Mouse (Mus musculus) midbrain, embryonic 12.5 days (tissue): ENCODE measurements around the gene Lrrc49. TPM values are rescaled to one million over a fixed set of nuclear protein-coding genes. Genes with fewer than 3 reads are reported as not detected.

Experiments
- ATAC-seq: fragments of 200-750 bp; cut with Nextera tagmentation; 2 replicates; pipeline ENCODE4 v1.8.0; 2017; ENCODE audit warnings: low read depth, moderate TSS enrichment, moderate library complexity; ENCODE audit not compliant: low FRiP score
- H3K27ac ChIP-seq: fragments of 300-500 bp; sonication (generic); replicated peaks from 2 replicates; pipeline ENCODE4 v1.5.1; 2016; ENCODE audit warnings: mild to moderate bottlenecking
- H3K27me3 ChIP-seq: fragments of 300-500 bp; sonication (generic); 2 replicates; pipeline ENCODE4 v1.6.1; 2016; ENCODE audit warnings: mild to moderate bottlenecking
- H3K36me3 ChIP-seq: fragments of 300-500 bp; sonication (generic); 2 replicates; pipeline ENCODE4 v1.6.1; 2016
- H3K4me1 ChIP-seq: fragments of 300-500 bp; sonication (generic); 2 replicates; pipeline ENCODE4 v1.6.1; 2016
- H3K4me2 ChIP-seq: fragments of 300-500 bp; sonication (generic); replicated peaks from 2 replicates; pipeline ENCODE4 v1.6.1; 2016; ENCODE audit warnings: mild to moderate bottlenecking, moderate library complexity
- H3K4me3 ChIP-seq: fragments of 300-500 bp; sonication (generic); 2 replicates; pipeline ENCODE4 v1.5.1; 2016; ENCODE audit warnings: mild to moderate bottlenecking
- H3K9ac ChIP-seq: fragments of 300-500 bp; sonication (generic); replicated peaks from 2 replicates; pipeline ENCODE4 v1.6.1; 2016; ENCODE audit warnings: mild to moderate bottlenecking, moderate library complexity
- H3K9me3 ChIP-seq: fragments of 300-500 bp; sonication (generic); 2 replicates; pipeline ENCODE4 v1.6.1; 2016; ENCODE audit warnings: mild to moderate bottlenecking
- WGBS: fragments of 180-500 bp; shearing (Covaris S2); methylation state at CpG from one replicate; pipeline ENCODE4 v1.1.7; 2016; 5-methylcytosine and 5-hydroxymethylcytosine counted together
- polyA plus RNA-seq: library from polyadenylated mRNA; unstranded; fragments of >200 nt; fragmentation: Nextera tagmentation; extraction: Ambion mirVana; gene quantifications from 2 replicates; pipeline ENCODE4 v1.2.1, GENCODE M21; 2016

The Lrrc49 gene
- polyA plus RNA-seq, 1 experiment from 2014 or later = 59.4 TPM

DNA sequence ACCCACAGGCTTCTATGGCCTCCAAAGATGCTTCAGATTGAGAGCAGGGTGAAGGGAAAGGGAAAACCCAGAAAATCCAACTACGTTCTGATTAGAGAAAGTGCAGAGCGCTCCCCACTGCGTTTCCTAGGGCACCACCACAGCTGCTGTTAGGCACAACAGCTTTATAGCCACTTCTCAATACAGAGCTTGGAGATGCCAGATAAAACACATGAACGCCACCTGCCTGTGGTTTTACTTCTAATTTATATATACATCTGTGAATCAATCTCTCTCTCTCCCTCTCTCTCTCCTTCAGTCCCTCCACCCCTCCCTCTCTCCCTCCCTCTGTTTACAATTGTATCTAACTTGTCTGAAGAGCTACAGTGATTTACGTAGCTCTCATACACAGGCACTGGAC lies 95.6 kb downstream of the Lrrc49 start:
- Histone ChIP-seq H3K9me3 (no peaks in the 10 kb centered on the region), H3K27me3 (no peaks in the 10 kb centered on the region), H3K4me2 (no peak overlapping the region), H3K27ac (no peak overlapping the region), H3K36me3 (peaks cover 69% of the 10 kb centered on the region), H3K4me1 (no peaks in the 10 kb centered on the region), H3K9ac (no peak overlapping the region), H3K4me3 (no peak overlapping the region)
- no peak for ATAC-seq
- WGBS = 89% methylated on average over 5 of the region's 5 CpGs

DNA sequence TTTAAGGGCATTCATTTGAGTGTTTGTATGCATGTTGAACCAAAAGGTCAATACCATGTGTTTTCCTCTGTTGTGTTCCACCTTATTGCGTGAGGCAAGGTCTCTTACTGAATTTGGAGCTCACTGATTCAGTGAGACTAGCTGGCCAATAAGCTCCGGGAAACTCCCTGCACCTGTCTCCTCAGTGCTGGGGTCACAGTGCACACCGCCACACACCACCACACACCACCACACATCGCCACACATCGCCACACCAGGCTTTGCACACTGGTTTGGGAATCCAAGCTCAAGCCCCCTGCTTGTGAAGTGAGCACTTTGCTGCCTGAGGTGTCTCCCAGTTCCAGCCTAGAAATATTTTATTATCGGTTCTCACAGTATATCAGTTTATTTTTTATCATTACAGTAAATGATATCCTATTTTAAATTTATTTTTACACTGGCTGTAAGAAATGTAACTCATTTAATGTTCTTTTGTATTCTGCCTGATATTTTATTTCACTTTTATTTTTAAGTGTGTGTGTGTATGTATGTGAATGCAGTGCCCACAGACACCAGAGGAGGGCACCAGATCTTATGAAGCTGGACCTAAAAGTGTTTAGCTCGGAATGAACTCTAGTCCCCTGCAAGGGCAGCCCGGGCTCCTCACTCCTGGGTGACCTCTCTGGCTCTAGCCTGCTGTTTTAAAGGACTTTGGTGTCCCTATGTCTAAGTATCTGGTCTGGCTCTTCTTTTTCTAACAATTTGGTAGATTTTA lies 96.9 kb downstream of the Lrrc49 start:
- Histone ChIP-seq H3K4me2 (no peak overlapping the region), H3K4me3 (no peak overlapping the region), H3K4me1 (no peaks in the 10 kb centered on the region), H3K9ac (no peak overlapping the region), H3K27me3 (no peaks in the 10 kb centered on the region), H3K36me3 (peaks cover 73% of the 10 kb centered on the region), H3K9me3 (no peaks in the 10 kb centered on the region), H3K27ac (no peak overlapping the region)
- 96% methylated on average over 8 of the region's 8 CpGs for WGBS
- ATAC-seq = no peak

- H3K27me3 ChIP-seq = no peaks in the 10 kb centered on the region
- H3K4me2 ChIP-seq = no peak overlapping the region
- 93% methylated on average over 10 of the region's 10 CpGs for WGBS
- peaks cover 85% of the 10 kb centered on the region for H3K36me3 ChIP-seq
- no peak overlapping the region for H3K27ac ChIP-seq
- H3K4me1 ChIP-seq = no peaks in the 10 kb centered on the region
- H3K4me3 ChIP-seq = no peak overlapping the region
- H3K9me3 ChIP-seq = no peaks in the 10 kb centered on the region
- no peak for ATAC-seq
- no peak overlapping the region for H3K9ac ChIP-seq
Observed at GRCm38 (mm10) chr9:60588914-60589313, 99.0 kb downstream of the Lrrc49 start.

- Histone ChIP-seq H3K4me3 (no peak overlapping the region), H3K9ac (no peak overlapping the region), H3K27ac (no peak overlapping the region), H3K27me3 (no peaks in the 10 kb centered on the region), H3K36me3 (peaks cover 65% of the 10 kb centered on the region), H3K9me3 (no peaks in the 10 kb centered on the region), H3K4me2 (no peak overlapping the region), H3K4me1 (no peaks in the 10 kb centered on the region)
- WGBS = 87% methylated on average over 3 of the region's 3 CpGs
- no peak for ATAC-seq
Observed at GRCm38 (mm10) chr9:60586920-60587319, 101.0 kb downstream of the Lrrc49 start.

GRCm38 (mm10) chr9:60585206-60585605 lies 102.8 kb downstream of the Lrrc49 start:
- Histone ChIP-seq H3K9me3 (no peaks in the 10 kb centered on the region), H3K27me3 (no peaks in the 10 kb centered on the region), H3K4me2 (no peak overlapping the region), H3K9ac (no peak overlapping the region), H3K27ac (no peak overlapping the region), H3K36me3 (peaks cover 51% of the 10 kb centered on the region), H3K4me3 (no peak overlapping the region), H3K4me1 (no peaks in the 10 kb centered on the region)
- 91% methylated on average over 5 of the region's 5 CpGs for WGBS
- no peak for ATAC-seq

GRCm38 (mm10) chr9:60582553-60582952 lies 105.4 kb downstream of the Lrrc49 start:
- WGBS = 86% methylated on average over 7 of the region's 7 CpGs
- H3K9ac ChIP-seq = no peak overlapping the region
- ATAC-seq = no peak

GRCm38 (mm10) chr9:60573011-60573410 lies 114.9 kb downstream of the Lrrc49 start:
- no peak overlapping the region for H3K27ac ChIP-seq
- no peak overlapping the region for H3K4me2 ChIP-seq
- no peak overlapping the region for H3K4me3 ChIP-seq
- 91% methylated on average over 7 of the region's 7 CpGs for WGBS
- H3K4me1 ChIP-seq = no peaks in the 10 kb centered on the region; the same call in 1 of the 2 replicates
- H3K9me3 ChIP-seq = peaks cover 3% of the 10 kb centered on the region; the same call in 1 of the 2 replicates
- H3K27me3 ChIP-seq = no peaks in the 10 kb centered on the region
- ATAC-seq = no peak
- H3K36me3 ChIP-seq = no peaks in the 10 kb centered on the region
- no peak overlapping the region for H3K9ac ChIP-seq

More at GRCm38 (mm10) chr9:60582553-60582952, 105.4 kb downstream of the Lrrc49 start:
- Histone ChIP-seq H3K36me3 (peaks cover 29% of the 10 kb centered on the region), H3K27ac (no peak overlapping the region), H3K27me3 (no peaks in the 10 kb centered on the region), H3K4me2 (no peak overlapping the region), H3K4me3 (no peak overlapping the region), H3K4me1 (no peaks in the 10 kb centered on the region), H3K9me3 (no peaks in the 10 kb centered on the region)

DNA sequence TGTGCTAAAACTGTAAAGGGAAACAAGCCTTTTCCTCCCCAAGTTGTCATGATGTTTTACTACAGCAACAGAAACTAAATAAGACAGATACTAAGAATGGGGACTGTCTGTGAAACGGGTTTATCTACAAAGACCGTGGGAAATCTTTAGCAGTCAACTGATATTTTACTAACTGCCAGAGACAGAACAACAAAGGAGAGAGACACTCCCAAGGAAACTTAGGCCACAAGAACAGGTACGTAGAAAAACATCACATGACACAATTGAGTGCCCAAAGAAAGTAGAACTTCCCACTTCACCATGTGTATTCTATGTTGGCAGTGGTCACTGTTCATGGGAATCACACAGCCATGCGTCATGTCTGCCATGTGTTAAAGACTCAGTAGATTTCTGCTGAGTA lies 116.2 kb downstream of the Lrrc49 start:
- no peak overlapping the region for H3K4me3 ChIP-seq
- H3K9me3 ChIP-seq = peaks cover 3% of the 10 kb centered on the region; the same call in 1 of the 2 replicates
- no peak overlapping the region for H3K4me2 ChIP-seq
- H3K9ac ChIP-seq = no peak overlapping the region
- no peaks in the 10 kb centered on the region for H3K27me3 ChIP-seq
- WGBS = 97% methylated on average over 4 of the region's 4 CpGs
- H3K27ac ChIP-seq = 0 out of 2 replicates have a peak overlapping the region, but pooled peaks have one; percentile 11
- H3K4me1 ChIP-seq = no peaks in the 10 kb centered on the region; the same call in 1 of the 2 replicates
- no peaks in the 10 kb centered on the region for H3K36me3 ChIP-seq
- ATAC-seq = no peak

DNA sequence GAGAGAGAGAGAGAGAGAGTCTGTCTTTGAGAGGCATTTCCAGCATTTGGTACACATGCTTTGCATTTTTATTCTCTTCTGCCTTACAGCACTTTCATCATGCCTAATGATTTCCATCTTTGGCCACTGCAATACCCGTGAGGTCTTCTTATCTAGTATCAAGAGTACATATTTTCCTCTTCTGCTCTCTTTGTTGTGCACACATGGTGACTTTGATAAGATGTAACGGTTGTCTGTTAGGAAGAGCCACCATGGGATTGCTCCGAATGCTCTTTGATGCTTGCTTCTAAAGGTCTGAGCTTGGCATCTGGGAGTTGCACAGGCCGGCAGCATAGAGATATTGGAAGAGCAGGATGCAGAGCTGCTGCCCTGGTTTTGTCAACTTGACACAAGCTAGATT lies 116.9 kb downstream of the Lrrc49 start:
- Histone ChIP-seq H3K4me3 (no peak overlapping the region), H3K36me3 (no peaks in the 10 kb centered on the region), H3K4me2 (no peak overlapping the region), H3K27me3 (no peaks in the 10 kb centered on the region), H3K9ac (no peak overlapping the region), H3K9me3 (peaks cover 3% of the 10 kb centered on the region; the same call in 1 of the 2 replicates), H3K27ac (0 out of 2 replicates have a peak overlapping the region, but pooled peaks have one; percentile 11), H3K4me1 (no peaks in the 10 kb centered on the region; the same call in 1 of the 2 replicates)
- WGBS = 78% methylated on average over 4 of the region's 4 CpGs
- no peak for ATAC-seq

GRCm38 (mm10) chr9:60569366-60569765 lies 118.6 kb downstream of the Lrrc49 start:
- no peak overlapping the region for H3K4me3 ChIP-seq
- H3K36me3 ChIP-seq = no peaks in the 10 kb centered on the region
- 71% methylated on average over 2 of the region's 2 CpGs for WGBS
- H3K4me1 ChIP-seq = no peaks in the 10 kb centered on the region; the same call in 1 of the 2 replicates
- H3K9me3 ChIP-seq = peaks cover 3% of the 10 kb centered on the region; the same call in 1 of the 2 replicates
- no peaks in the 10 kb centered on the region for H3K27me3 ChIP-seq
- H3K27ac ChIP-seq = no peak overlapping the region
- ATAC-seq = no peak
- no peak overlapping the region for H3K9ac ChIP-seq
- no peak overlapping the region for H3K4me2 ChIP-seq

- H3K27me3 ChIP-seq = no peaks in the 10 kb centered on the region
- H3K9me3 ChIP-seq = no peaks in the 10 kb centered on the region
- H3K27ac ChIP-seq = no peak overlapping the region
- H3K4me2 ChIP-seq = no peak overlapping the region
- H3K4me3 ChIP-seq = no peak overlapping the region
- WGBS = 92% methylated on average over 7 of the region's 7 CpGs
- no peak overlapping the region for H3K9ac ChIP-seq
- no peaks in the 10 kb centered on the region for H3K36me3 ChIP-seq
- peaks cover 4% of the 10 kb centered on the region; the same call in 1 of the 2 replicates for H3K4me1 ChIP-seq
- ATAC-seq = no peak
Observed at GRCm38 (mm10) chr9:60563809-60564208, 124.1 kb downstream of the Lrrc49 start.

- no peak overlapping the region for H3K4me2 ChIP-seq
- no peaks in the 10 kb centered on the region for H3K9me3 ChIP-seq
- peaks cover 4% of the 10 kb centered on the region; the same call in 1 of the 2 replicates for H3K4me1 ChIP-seq
- no peak overlapping the region for H3K9ac ChIP-seq
- no peaks in the 10 kb centered on the region for H3K27me3 ChIP-seq
- no peaks in the 10 kb centered on the region for H3K36me3 ChIP-seq
- WGBS = 73% methylated on average over 20 of the region's 20 CpGs
- H3K4me3 ChIP-seq = no peak overlapping the region
- ATAC-seq = no peak
- H3K27ac ChIP-seq = no peak overlapping the region
Observed at GRCm38 (mm10) chr9:60562443-60563371, 125.3 kb downstream of the Lrrc49 start.
